Mouse (Mus musculus): ENCODE data around the gene Sorcs3. TPM values are rescaled to one million over a fixed set of nuclear protein-coding genes. Genes with fewer than 3 reads are reported as not detected.
A peak's percentile ranks its signal among the peaks of the same experiment; 100 is the strongest.

Sorcs3 gene
- polyA plus RNA-seq, 1 experiment from 2014 or later: 5.3 TPM

DNA sequence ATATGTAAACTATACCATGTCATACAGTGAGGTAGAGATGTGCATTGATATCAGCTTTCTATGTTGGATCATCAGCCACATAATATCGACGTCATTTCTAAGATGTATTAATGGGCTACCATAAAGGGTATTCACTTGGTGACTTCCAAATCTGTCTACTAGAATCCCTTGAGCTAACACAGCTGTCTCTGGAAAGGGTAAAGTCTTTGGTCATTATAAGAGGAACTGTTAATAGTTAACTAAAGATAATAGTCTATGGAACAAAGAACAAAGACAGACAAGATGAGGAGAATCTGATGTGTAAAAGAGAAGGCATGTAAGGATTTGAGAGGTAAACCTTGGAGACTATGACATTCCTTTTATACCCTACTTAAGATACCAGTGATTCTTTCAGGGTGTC is 497.9 kb downstream of the Sorcs3 start:
- no peak overlapping the region for H3K27ac ChIP-seq (ENCODE audit: low read depth, low read length)
- 90% methylated on average over 2 of the region's 2 CpGs for WGBS
- no peak overlapping the region for H3K9ac ChIP-seq (ENCODE audit: low read length)
- H3K9me3 ChIP-seq (replicated peaks; ENCODE audit: control insufficient read depth, low read length): no peaks in the 10 kb centered on the region
- DNase-seq (ENCODE audit: low spot score) (no peak), ATAC-seq (no peak)
- no peaks in the 10 kb centered on the region for H3K36me3 ChIP-seq (ENCODE audit: control insufficient read depth, insufficient read depth, low read length)
- H3K27me3 ChIP-seq (replicated peaks; ENCODE audit: control insufficient read depth, insufficient read depth, low read length): no peaks in the 10 kb centered on the region
- no peak overlapping the region for H3K4me2 ChIP-seq (ENCODE audit: low read length)
- peaks cover 12% of the 10 kb centered on the region for H3K4me1 ChIP-seq (ENCODE audit: control insufficient read depth, insufficient read depth, low read length)
- H3K4me3 ChIP-seq (ENCODE audit: low read depth, low read length): no peak overlapping the region

- H3K36me3 ChIP-seq (ENCODE audit: control insufficient read depth, insufficient read depth, low read length): no peaks in the 10 kb centered on the region
- 2% methylated on average over 1 of the region's 1 CpGs for WGBS
- H3K9me3 ChIP-seq (replicated peaks; ENCODE audit: control insufficient read depth, low read length): no peaks in the 10 kb centered on the region
- no peak overlapping the region for H3K27ac ChIP-seq (ENCODE audit: low read depth, low read length)
- peak; percentile 58; the same call in 1 of the 2 replicates for ATAC-seq
- H3K4me1 ChIP-seq (ENCODE audit: control insufficient read depth, insufficient read depth, low read length): peaks cover 12% of the 10 kb centered on the region
- no peak overlapping the region for H3K9ac ChIP-seq (ENCODE audit: low read length)
- no peak overlapping the region for H3K4me3 ChIP-seq (ENCODE audit: low read depth, low read length)
- H3K27me3 ChIP-seq (replicated peaks; ENCODE audit: control insufficient read depth, insufficient read depth, low read length): no peaks in the 10 kb centered on the region
- H3K4me2 ChIP-seq (ENCODE audit: low read length): no peak overlapping the region
- peak; percentile 70 for DNase-seq (ENCODE audit: low spot score)
Measured at GRCm38 (mm10) chr19:48706267-48706923, 500.6 kb downstream of the Sorcs3 start.

- no peak overlapping the region for H3K4me2 ChIP-seq (ENCODE audit: low read length)
- DNase-seq (ENCODE audit: low spot score) (no peak), ATAC-seq (no peak)
- peaks cover 12% of the 10 kb centered on the region for H3K4me1 ChIP-seq (ENCODE audit: control insufficient read depth, insufficient read depth, low read length)
- no peaks in the 10 kb centered on the region for H3K27me3 ChIP-seq (replicated peaks; ENCODE audit: control insufficient read depth, insufficient read depth, low read length)
- H3K9ac ChIP-seq (ENCODE audit: low read length): no peak overlapping the region
- no peaks in the 10 kb centered on the region for H3K9me3 ChIP-seq (replicated peaks; ENCODE audit: control insufficient read depth, low read length)
- no peak overlapping the region for H3K4me3 ChIP-seq (ENCODE audit: low read depth, low read length)
- no peak overlapping the region for H3K27ac ChIP-seq (ENCODE audit: low read depth, low read length)
- no peaks in the 10 kb centered on the region for H3K36me3 ChIP-seq (ENCODE audit: control insufficient read depth, insufficient read depth, low read length)
- WGBS: 91% methylated on average over 1 of the region's 1 CpGs
Measured at GRCm38 (mm10) chr19:48706924-48707320, 501.1 kb downstream of the Sorcs3 start.

DNA sequence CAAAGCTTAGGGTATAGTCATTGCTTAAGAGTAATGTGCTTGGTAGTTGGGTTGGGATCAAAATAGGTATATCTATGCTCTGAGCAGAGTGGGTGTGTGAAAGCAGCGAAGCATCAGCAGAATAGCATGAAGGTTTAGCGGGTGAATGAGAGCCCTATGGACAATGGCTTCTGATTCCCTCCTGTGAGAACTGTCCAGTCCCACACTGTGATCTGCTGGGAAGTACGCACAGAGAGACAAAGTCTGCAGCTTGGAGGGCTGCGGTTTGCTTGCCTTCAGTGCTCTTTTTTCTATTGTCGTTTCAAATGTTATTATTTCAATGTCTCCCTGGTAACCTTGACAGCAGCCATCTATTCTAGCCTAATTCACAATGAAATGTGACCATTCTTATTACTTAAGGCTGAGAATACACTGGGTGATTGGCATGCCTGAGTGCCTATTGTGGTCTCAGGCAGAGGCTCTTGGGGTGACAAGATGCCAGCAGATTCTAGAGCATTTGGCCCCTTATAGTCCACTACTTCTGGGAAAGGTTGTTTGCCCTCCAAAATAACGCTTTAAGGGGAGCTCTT is 520.1 kb downstream of the Sorcs3 start:
- no peak for ATAC-seq

DNA sequence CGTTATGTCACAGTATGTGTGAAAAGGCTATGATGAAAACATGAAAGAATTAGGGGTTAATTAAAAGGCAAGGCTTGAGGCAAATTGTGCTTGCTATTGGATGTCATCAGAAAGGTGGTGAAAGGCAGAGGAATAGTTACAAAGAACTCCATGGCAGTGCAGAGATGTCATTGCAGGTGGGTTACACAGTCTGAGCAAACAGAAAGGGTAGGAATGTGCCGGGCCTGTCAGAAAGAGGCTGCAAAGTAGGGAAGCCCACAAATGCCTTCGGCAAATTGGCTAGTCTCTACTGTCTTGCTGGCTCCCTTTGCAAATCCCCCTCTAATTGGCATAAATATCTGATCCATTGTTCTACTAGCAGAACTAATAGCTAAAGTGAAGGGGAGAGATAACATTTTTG is 521.2 kb downstream of the Sorcs3 start:
- 5% methylated on average over 3 of the region's 3 CpGs for WGBS
- Histone ChIP-seq H3K27ac (ENCODE audit: low read depth, low read length) (no peak overlapping the region), H3K36me3 (ENCODE audit: control insufficient read depth, insufficient read depth, low read length) (no peaks in the 10 kb centered on the region), H3K4me1 (ENCODE audit: control insufficient read depth, insufficient read depth, low read length) (peaks cover 16% of the 10 kb centered on the region; the same call in 1 of the 2 replicates), H3K4me3 (ENCODE audit: low read depth, low read length) (no peak overlapping the region), H3K4me2 (ENCODE audit: low read length) (no peak overlapping the region), H3K9ac (ENCODE audit: low read length) (no peak overlapping the region), H3K27me3 (replicated peaks; ENCODE audit: control insufficient read depth, insufficient read depth, low read length) (no peaks in the 10 kb centered on the region), H3K9me3 (replicated peaks; ENCODE audit: control insufficient read depth, low read length) (no peaks in the 10 kb centered on the region)
- peak; percentile 22 for DNase-seq (ENCODE audit: low spot score)
- ATAC-seq: peak; percentile 40; the same call in 1 of the 2 replicates

More for the DNA sequence above, 520.1 kb downstream of the Sorcs3 start:
- Histone ChIP-seq H3K4me3 (ENCODE audit: low read depth, low read length) (no peak overlapping the region), H3K4me1 (ENCODE audit: control insufficient read depth, insufficient read depth, low read length) (peaks cover 16% of the 10 kb centered on the region; the same call in 1 of the 2 replicates), H3K27me3 (replicated peaks; ENCODE audit: control insufficient read depth, insufficient read depth, low read length) (no peaks in the 10 kb centered on the region), H3K9ac (ENCODE audit: low read length) (no peak overlapping the region), H3K36me3 (ENCODE audit: control insufficient read depth, insufficient read depth, low read length) (no peaks in the 10 kb centered on the region), H3K4me2 (ENCODE audit: low read length) (no peak overlapping the region), H3K9me3 (replicated peaks; ENCODE audit: control insufficient read depth, low read length) (no peaks in the 10 kb centered on the region), H3K27ac (ENCODE audit: low read depth, low read length) (no peak overlapping the region)
- peak; percentile 37 for DNase-seq (ENCODE audit: low spot score)
- WGBS: 20% methylated on average over 6 of the region's 6 CpGs

- peaks cover 16% of the 10 kb centered on the region; the same call in 1 of the 2 replicates for H3K4me1 ChIP-seq (ENCODE audit: control insufficient read depth, insufficient read depth, low read length)
- no peak overlapping the region for H3K9ac ChIP-seq (ENCODE audit: low read length)
- WGBS: 69% methylated on average over 5 of the region's 5 CpGs
- ATAC-seq (no peak), DNase-seq (ENCODE audit: low spot score) (peak; percentile 65)
- H3K36me3 ChIP-seq (ENCODE audit: control insufficient read depth, insufficient read depth, low read length): no peaks in the 10 kb centered on the region
- no peak overlapping the region for H3K27ac ChIP-seq (ENCODE audit: low read depth, low read length)
- H3K4me3 ChIP-seq (ENCODE audit: low read depth, low read length): no peak overlapping the region
- H3K9me3 ChIP-seq (replicated peaks; ENCODE audit: control insufficient read depth, low read length): no peaks in the 10 kb centered on the region
- H3K4me2 ChIP-seq (ENCODE audit: low read length): no peak overlapping the region
- H3K27me3 ChIP-seq (replicated peaks; ENCODE audit: control insufficient read depth, insufficient read depth, low read length): no peaks in the 10 kb centered on the region
Measured at GRCm38 (mm10) chr19:48727601-48728000, 521.8 kb downstream of the Sorcs3 start.

DNA sequence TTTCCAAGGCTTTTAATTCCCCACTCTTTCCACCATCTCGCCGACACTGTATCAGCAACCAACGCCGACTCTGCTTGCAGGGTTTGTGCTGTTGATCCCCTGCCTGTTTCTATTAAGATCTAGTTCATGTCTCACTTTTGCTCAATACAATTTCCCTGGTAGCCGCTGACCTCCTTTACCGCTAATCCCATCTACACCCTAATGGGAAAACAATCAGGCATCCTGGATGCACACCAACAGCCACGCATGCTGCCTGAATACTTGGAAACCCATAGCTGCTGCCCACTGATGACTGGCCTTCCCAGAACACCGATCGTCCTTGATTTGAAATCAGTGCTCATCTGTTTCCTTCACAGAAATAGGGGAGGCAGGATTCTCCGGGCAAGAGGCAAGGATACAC is 525.9 kb downstream of the Sorcs3 start:
- Histone ChIP-seq H3K27me3 (replicated peaks; ENCODE audit: control insufficient read depth, insufficient read depth, low read length) (no peaks in the 10 kb centered on the region; the same call in none of the 2 replicates), H3K9ac (ENCODE audit: low read length) (no peak overlapping the region), H3K27ac (ENCODE audit: low read depth, low read length) (no peak overlapping the region), H3K4me3 (ENCODE audit: low read depth, low read length) (no peak overlapping the region), H3K4me1 (ENCODE audit: control insufficient read depth, insufficient read depth, low read length) (peaks cover 10% of the 10 kb centered on the region; the same call in 1 of the 2 replicates), H3K9me3 (replicated peaks; ENCODE audit: control insufficient read depth, low read length) (no peaks in the 10 kb centered on the region), H3K36me3 (ENCODE audit: control insufficient read depth, insufficient read depth, low read length) (no peaks in the 10 kb centered on the region), H3K4me2 (ENCODE audit: low read length) (no peak overlapping the region)
- ATAC-seq (no peak), DNase-seq (ENCODE audit: low spot score) (no peak)
- WGBS: 63% methylated on average over 10 of the region's 10 CpGs

- H3K27ac ChIP-seq (ENCODE audit: low read depth, low read length): no peak overlapping the region
- H3K9me3 ChIP-seq (replicated peaks; ENCODE audit: control insufficient read depth, low read length): no peaks in the 10 kb centered on the region
- no peaks in the 10 kb centered on the region for H3K4me1 ChIP-seq (ENCODE audit: control insufficient read depth, insufficient read depth, low read length)
- H3K9ac ChIP-seq (ENCODE audit: low read length): no peak overlapping the region
- DNase-seq (ENCODE audit: low spot score): peak; percentile 43
- H3K4me3 ChIP-seq (ENCODE audit: low read depth, low read length): no peak overlapping the region
- H3K27me3 ChIP-seq (replicated peaks; ENCODE audit: control insufficient read depth, insufficient read depth, low read length): no peaks in the 10 kb centered on the region; the same call in none of the 2 replicates
- no peaks in the 10 kb centered on the region for H3K36me3 ChIP-seq (ENCODE audit: control insufficient read depth, insufficient read depth, low read length)
- 0 out of 2 replicates have a peak, but pooled peaks have one; percentile 54 for ATAC-seq
- no peak overlapping the region for H3K4me2 ChIP-seq (ENCODE audit: low read length)
- 3% methylated on average over 4 of the region's 4 CpGs for WGBS
Measured at GRCm38 (mm10) chr19:48734370-48734769, 528.5 kb downstream of the Sorcs3 start.

DNA sequence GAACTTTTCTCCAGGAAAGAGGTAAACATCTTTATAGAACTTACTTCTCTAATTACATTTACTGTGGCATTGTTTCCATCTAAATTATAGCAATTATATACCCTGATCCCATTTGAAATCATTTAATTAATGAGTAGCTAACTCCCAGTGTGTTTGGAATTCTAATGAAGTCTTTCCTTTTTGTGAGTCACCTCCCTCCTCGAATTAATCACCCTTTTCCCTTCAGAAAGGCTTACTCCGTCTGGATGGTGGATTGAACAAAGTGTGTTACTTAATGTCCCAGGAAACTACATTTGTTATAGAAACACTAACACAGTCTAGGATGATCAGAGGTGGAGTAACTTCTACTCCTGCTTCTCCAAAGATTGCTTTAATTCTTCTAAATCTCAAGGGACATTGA is 531.7 kb downstream of the Sorcs3 start:
- Histone ChIP-seq H3K9me3 (replicated peaks; ENCODE audit: control insufficient read depth, low read length) (no peaks in the 10 kb centered on the region), H3K27ac (ENCODE audit: low read depth, low read length) (no peak overlapping the region), H3K27me3 (replicated peaks; ENCODE audit: control insufficient read depth, insufficient read depth, low read length) (peaks cover 7% of the 10 kb centered on the region), H3K9ac (ENCODE audit: low read length) (no peak overlapping the region), H3K4me3 (ENCODE audit: low read depth, low read length) (no peak overlapping the region), H3K4me1 (ENCODE audit: control insufficient read depth, insufficient read depth, low read length) (no peaks in the 10 kb centered on the region), H3K4me2 (ENCODE audit: low read length) (no peak overlapping the region), H3K36me3 (ENCODE audit: control insufficient read depth, insufficient read depth, low read length) (no peaks in the 10 kb centered on the region)
- 0% methylated on average over 2 of the region's 2 CpGs for WGBS
- ATAC-seq (peak; percentile 52), DNase-seq (ENCODE audit: low spot score) (peak; percentile 71)
